Mouse (Mus musculus) forebrain, embryonic 15.5 days (tissue): Measurements from ENCODE around the gene Cilp. TPM values are rescaled to one million over a fixed set of nuclear protein-coding genes. Genes with fewer than 3 reads are reported as not detected.

Source experiments
- ATAC-seq: fragments of 200-750 bp; cut with Nextera tagmentation; replicated peaks from 2 replicates; pipeline ENCODE4 v1.8.0; 2017; ENCODE audit warnings: mild to moderate bottlenecking, moderate TSS enrichment, moderate library complexity
- H3K27ac ChIP-seq: fragments of 300-500 bp; sonication (generic); replicated peaks from 2 replicates; pipeline ENCODE4 v1.5.1; 2015; ENCODE audit warnings: mild to moderate bottlenecking, inconsistent platforms
- H3K27me3 ChIP-seq: fragments of 300-500 bp; sonication (generic); 2 replicates; pipeline ENCODE4 v1.6.1; 2015; ENCODE audit warnings: inconsistent platforms
- H3K36me3 ChIP-seq: fragments of 300-500 bp; sonication (generic); 2 replicates; pipeline ENCODE4 v1.6.1; 2015; ENCODE audit warnings: mild to moderate bottlenecking, inconsistent platforms
- H3K4me1 ChIP-seq: fragments of 300-500 bp; sonication (generic); 2 replicates; pipeline ENCODE4 v1.6.1; 2015; ENCODE audit warnings: inconsistent platforms
- H3K4me2 ChIP-seq: fragments of 300-500 bp; sonication (generic); replicated peaks from 2 replicates; pipeline ENCODE4 v1.6.1; 2015; ENCODE audit warnings: mild to moderate bottlenecking, inconsistent platforms
- H3K4me3 ChIP-seq: fragments of 300-500 bp; sonication (generic); 2 replicates; pipeline ENCODE4 v1.5.1; 2015; ENCODE audit warnings: mild to moderate bottlenecking, inconsistent platforms
- H3K9ac ChIP-seq: fragments of 300-500 bp; sonication (generic); replicated peaks from 2 replicates; pipeline ENCODE4 v1.6.1; 2015; ENCODE audit warnings: mild to moderate bottlenecking, inconsistent platforms
- H3K9me3 ChIP-seq: fragments of 300-500 bp; sonication (generic); 2 replicates; pipeline ENCODE4 v1.6.1; 2016; ENCODE audit warnings: inconsistent platforms
- WGBS: fragments of 180-500 bp; shearing (Covaris S2); methylation state at CpG from one replicate; pipeline ENCODE4 v1.1.7; 2015; ENCODE audit warnings: mixed read lengths; 5-methylcytosine and 5-hydroxymethylcytosine counted together
- polyA plus RNA-seq: library from polyadenylated mRNA; unstranded; fragments of >200 nt; fragmentation: Nextera tagmentation; extraction: Ambion mirVana; gene quantifications from 2 replicates; pipeline ENCODE4 v1.2.1, GENCODE M21; 2015

Gene Cilp
- polyA plus RNA-seq, 1 experiment from 2014 or later: 0.55 TPM

DNA sequence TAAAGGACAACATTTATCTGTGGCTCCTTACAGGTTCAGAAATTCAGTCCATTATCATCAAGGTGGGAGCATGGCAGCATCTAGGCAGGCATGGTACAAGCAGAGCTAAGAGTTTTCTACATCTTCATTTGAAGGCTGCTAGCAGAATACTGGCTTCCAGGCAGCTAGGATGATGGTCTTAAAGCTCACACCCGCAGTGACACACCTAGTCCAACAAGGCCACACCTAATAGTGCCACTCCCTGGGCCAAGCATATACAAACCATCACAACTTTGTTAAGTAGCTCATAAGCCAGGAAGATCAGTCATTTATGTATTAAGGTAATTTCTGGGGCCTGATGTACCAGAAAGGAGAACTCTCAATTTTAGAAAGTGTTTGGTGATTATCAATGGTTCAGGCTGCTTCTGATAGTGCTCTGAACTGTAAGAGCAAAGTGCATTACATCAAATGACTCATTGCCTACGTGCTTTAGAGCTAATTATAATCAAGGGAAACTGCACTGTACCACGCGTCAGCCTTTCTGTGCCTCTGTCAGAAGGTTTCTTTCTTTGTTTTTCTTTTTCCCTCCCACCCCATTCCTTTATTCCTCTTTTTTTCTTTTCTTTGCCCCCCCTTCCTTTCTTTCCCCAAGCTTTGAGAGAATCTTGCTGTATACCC lies 37.5 kb downstream of the Cilp start:
- 90% methylated on average over 4 of the region's 4 CpGs for WGBS
- no peak for ATAC-seq
- H3K4me2 ChIP-seq: no peak overlapping the region
- no peak overlapping the region for H3K9ac ChIP-seq
- no peak overlapping the region for H3K27ac ChIP-seq
- H3K4me1 ChIP-seq: no peaks in the 10 kb centered on the region
- peaks cover 45% of the 10 kb centered on the region for H3K36me3 ChIP-seq
- H3K9me3 ChIP-seq: no peaks in the 10 kb centered on the region
- H3K27me3 ChIP-seq: no peaks in the 10 kb centered on the region
- H3K4me3 ChIP-seq: no peak overlapping the region

DNA sequence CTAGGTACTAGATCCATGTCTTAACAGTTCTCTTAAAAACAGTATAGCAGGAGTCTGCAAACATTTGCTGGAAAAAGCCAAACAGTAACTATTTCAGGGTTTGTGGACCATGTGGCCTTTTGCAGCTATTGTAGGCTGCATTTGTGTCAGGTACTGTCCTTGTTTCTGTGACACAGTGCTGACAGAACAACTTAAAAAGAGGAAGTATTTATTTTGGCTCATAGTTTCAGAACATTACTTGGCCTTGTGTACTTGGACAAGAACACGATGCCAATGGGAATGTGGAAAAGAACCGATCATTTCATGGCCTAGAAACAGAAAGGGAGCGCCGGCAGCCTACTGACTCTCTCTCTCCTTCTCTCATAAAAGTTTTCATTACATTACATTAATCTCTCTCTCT lies 38.6 kb downstream of the Cilp start:
- 92% methylated on average over 4 of the region's 4 CpGs for WGBS
- Histone ChIP-seq H3K4me3 (no peak overlapping the region), H3K4me2 (no peak overlapping the region), H3K36me3 (peaks cover 45% of the 10 kb centered on the region), H3K9me3 (no peaks in the 10 kb centered on the region), H3K4me1 (no peaks in the 10 kb centered on the region), H3K9ac (no peak overlapping the region), H3K27me3 (no peaks in the 10 kb centered on the region), H3K27ac (no peak overlapping the region)
- ATAC-seq: no peak

DNA sequence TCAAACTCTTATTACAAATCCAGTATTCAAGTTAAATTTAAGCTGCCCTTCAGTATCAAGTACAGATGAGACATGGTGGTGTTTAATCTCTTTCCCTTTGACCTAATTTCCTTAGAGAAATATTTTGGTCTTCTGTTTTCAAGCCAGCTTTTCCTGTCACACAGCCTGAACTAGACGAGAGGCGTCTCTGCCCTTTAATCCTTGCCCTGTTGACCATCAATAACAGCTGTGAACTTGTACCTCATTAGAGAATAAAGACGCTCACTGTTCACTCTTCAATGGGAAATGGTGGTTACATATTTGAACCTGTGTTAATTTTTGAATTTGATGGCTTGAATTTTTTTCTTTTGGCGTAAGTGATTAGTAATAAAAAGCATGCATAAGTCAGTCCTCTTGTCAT lies 39.3 kb downstream of the Cilp start:
- no peaks in the 10 kb centered on the region for H3K27me3 ChIP-seq
- no peaks in the 10 kb centered on the region for H3K4me1 ChIP-seq
- no peak overlapping the region for H3K4me3 ChIP-seq
- peaks cover 48% of the 10 kb centered on the region for H3K36me3 ChIP-seq
- H3K4me2 ChIP-seq: no peak overlapping the region
- no peak for ATAC-seq
- H3K9ac ChIP-seq: no peak overlapping the region
- no peak overlapping the region for H3K27ac ChIP-seq
- H3K9me3 ChIP-seq: no peaks in the 10 kb centered on the region
- 88% methylated on average over 4 of the region's 4 CpGs for WGBS

DNA sequence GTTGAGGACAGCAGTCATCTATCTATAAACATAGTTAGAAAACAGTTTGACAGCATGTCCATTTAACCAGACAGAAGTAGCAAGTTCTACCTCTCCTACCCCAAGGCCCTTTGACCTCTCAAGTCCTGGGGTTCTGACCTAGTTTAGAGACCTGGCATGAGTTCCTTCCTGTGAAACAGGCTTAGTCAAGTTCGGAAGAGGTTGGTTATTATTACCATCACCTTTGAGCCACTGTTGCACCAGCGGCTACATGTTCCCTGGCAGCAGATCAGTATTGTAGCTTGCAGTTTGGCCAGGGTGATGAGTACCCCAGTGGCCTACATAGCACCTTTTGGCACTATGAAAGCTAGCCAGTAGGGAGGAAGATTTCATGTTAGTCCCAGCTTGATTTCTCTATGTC lies 41.7 kb downstream of the Cilp start:
- no peak overlapping the region for H3K9ac ChIP-seq
- H3K36me3 ChIP-seq: peaks cover 49% of the 10 kb centered on the region
- no peak overlapping the region for H3K4me2 ChIP-seq
- no peaks in the 10 kb centered on the region for H3K27me3 ChIP-seq
- WGBS: 100% methylated on average over 2 of the region's 2 CpGs
- H3K4me3 ChIP-seq: no peak overlapping the region
- H3K9me3 ChIP-seq: no peaks in the 10 kb centered on the region
- no peak for ATAC-seq
- H3K4me1 ChIP-seq: no peaks in the 10 kb centered on the region
- no peak overlapping the region for H3K27ac ChIP-seq

DNA sequence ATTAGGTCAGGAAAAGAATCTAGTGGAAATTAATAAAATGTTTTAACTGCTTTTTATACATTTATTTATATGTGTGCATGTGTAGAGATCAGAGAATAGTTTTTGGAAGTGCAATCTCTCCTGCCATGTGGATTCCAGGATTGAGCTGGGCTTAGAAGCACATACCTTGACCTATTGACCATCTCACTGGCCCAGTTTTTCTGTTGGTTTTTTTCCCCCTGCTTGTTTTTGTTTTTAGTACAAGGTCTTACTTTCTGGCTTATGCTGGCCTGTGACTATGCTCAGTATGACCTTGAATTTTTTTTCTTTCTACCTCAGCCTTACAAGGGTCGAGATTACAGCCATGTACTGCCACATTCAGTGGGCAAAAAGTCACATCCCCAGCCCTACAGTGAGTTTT lies 43.0 kb downstream of the Cilp start:
- H3K36me3 ChIP-seq: peaks cover 48% of the 10 kb centered on the region
- H3K4me3 ChIP-seq: no peak overlapping the region
- no peaks in the 10 kb centered on the region for H3K27me3 ChIP-seq
- no peak for ATAC-seq
- no peak overlapping the region for H3K27ac ChIP-seq
- no peak overlapping the region for H3K9ac ChIP-seq
- no peaks in the 10 kb centered on the region for H3K4me1 ChIP-seq
- no peaks in the 10 kb centered on the region for H3K9me3 ChIP-seq
- H3K4me2 ChIP-seq: no peak overlapping the region
- WGBS: 90% methylated on average over 1 of the region's 1 CpGs

DNA sequence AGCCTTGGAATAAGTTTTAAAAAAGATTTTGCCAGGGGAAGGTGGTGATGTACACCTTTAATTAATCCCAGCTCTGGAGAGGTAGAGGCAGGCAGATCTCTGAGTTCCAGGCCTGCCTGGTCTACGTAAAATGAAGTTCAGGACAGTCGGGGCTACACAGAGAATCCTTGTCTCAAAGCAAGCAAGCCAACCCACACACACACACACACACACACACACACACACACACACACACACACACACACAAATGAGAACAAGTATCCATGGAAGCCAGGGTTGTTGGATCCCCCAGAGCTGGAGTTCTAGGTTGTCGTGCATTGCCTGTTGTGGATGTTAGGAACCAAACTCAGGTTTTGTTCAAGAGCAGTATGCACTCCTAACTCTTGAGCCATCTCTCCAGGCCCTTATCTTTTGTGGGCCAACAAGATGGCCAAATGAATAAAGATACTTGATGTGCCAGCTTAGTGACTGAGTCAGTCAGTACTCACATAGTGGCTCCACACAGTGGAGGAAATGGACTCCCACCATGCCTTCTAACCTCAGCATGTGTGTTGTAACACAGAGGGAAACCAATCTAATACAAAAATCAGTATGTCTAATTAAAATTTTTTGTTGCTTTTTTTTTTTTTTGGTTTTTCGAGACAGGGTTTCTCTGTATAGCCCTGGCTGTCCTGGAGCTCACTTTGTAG lies 47.8 kb downstream of the Cilp start:
- no peaks in the 10 kb centered on the region for H3K9me3 ChIP-seq
- no peak overlapping the region for H3K9ac ChIP-seq
- H3K4me3 ChIP-seq: no peak overlapping the region
- 94% methylated on average over 4 of the region's 4 CpGs for WGBS
- no peak overlapping the region for H3K27ac ChIP-seq
- H3K27me3 ChIP-seq: no peaks in the 10 kb centered on the region
- no peaks in the 10 kb centered on the region for H3K4me1 ChIP-seq
- H3K4me2 ChIP-seq: no peak overlapping the region
- ATAC-seq: no peak
- H3K36me3 ChIP-seq: peaks cover 55% of the 10 kb centered on the region

DNA sequence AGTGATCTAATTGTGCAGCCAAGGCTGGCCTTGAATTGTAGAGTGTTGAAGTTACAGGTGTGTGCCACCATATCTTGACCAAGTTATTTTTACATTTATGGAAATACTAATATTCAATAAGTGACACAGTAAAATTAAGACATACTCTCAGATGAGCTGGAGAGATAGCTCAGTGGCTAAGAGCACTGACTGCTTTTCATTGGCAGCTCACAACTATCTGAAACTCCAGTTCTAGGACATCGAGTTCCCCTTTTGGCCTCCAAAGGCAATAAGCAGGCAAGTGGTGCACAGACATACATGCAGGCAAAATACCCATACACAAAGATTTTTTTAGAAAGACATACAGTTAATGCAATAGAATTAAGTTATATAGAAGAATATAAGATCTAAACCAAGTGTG lies 48.9 kb downstream of the Cilp start:
- no peak overlapping the region for H3K9ac ChIP-seq
- H3K4me2 ChIP-seq: no peak overlapping the region
- peaks cover 58% of the 10 kb centered on the region for H3K36me3 ChIP-seq
- no peak for ATAC-seq
- no peaks in the 10 kb centered on the region for H3K27me3 ChIP-seq
- WGBS: 100% methylated on average over 1 of the region's 1 CpGs
- H3K4me1 ChIP-seq: no peaks in the 10 kb centered on the region
- H3K9me3 ChIP-seq: no peaks in the 10 kb centered on the region
- no peak overlapping the region for H3K27ac ChIP-seq
- no peak overlapping the region for H3K4me3 ChIP-seq

DNA sequence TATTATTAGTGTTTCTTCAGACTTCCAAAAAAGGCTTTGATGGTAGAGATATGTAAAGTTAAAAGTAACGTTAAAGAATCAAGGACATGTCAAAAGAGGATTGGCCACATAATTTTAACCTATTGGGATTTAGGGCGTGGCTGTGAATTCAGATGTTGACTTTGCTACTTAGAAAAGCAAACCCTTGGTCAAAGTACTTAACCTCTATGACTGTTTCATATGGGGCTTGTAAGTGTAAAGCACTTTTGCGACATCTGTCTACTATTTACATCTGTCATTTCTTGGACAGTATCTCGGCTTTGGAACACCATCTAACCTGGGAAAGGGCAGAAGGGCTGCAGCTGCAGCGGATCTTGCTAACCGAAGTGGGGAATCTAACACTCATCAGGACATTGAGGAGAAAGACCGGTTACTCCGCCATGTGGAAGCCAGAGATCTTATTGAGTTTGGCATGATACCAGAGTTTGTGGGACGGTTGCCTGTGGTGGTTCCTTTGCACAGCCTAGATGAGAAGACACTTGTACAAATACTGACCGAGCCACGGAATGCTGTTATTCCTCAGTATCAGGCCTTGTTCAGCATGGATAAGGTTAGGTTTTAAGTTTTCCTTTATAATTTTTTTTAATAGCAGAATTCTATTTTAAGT lies 57.4 kb downstream of the Cilp start:
- H3K4me2 ChIP-seq: no peak overlapping the region
- H3K27ac ChIP-seq: no peak overlapping the region
- WGBS: 93% methylated on average over 11 of the region's 11 CpGs
- H3K27me3 ChIP-seq: no peaks in the 10 kb centered on the region
- H3K4me3 ChIP-seq: no peak overlapping the region
- H3K9ac ChIP-seq: no peak overlapping the region
- no peaks in the 10 kb centered on the region for H3K9me3 ChIP-seq
- no peaks in the 10 kb centered on the region for H3K4me1 ChIP-seq
- no peak for ATAC-seq
- H3K36me3 ChIP-seq: peaks cover 75% of the 10 kb centered on the region

DNA sequence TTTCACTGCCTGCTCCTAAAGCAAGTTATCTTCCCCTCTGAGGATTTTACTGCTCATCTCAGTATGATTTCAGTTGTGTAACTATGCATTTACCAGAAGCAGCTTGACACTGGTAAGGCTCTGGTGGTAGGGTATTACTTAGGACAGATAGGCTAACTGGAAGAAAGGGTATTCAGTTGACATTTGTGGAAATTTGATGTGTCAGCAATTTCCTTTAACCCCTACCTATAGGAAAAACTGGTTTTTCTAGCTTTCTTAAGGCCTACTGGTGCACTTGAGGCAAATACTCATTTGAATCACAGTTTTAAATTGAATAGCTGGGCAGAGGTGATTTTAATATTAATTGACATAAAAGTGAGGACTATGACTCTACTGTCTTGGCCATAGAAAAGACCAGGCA lies 61.0 kb downstream of the Cilp start:
- Histone ChIP-seq H3K36me3 (peaks cover 77% of the 10 kb centered on the region), H3K9me3 (no peaks in the 10 kb centered on the region)

DNA sequence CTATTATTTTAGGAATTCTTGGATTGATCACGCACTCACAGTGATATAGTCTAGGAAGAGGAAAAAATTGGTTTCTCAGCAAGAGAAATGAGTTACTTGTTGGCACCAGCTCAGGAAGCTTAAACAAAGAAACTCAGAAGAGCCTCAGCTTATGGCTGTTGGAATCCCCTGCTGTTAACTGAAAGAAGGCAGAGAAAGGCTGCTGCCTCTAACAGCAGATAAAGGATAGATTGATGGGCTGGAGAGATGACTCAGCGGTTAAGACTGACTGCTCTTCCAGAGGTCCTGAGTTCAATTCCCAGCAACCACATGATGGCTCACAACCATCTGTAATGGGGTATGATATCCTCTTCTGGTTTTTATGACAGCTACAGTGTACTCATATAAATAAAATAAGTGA lies 62.4 kb downstream of the Cilp start:
- no peak overlapping the region for H3K9ac ChIP-seq
- no peak overlapping the region for H3K27ac ChIP-seq
- no peaks in the 10 kb centered on the region for H3K9me3 ChIP-seq
- H3K4me3 ChIP-seq: no peak overlapping the region
- H3K4me2 ChIP-seq: no peak overlapping the region
- H3K27me3 ChIP-seq: no peaks in the 10 kb centered on the region
- no peaks in the 10 kb centered on the region for H3K4me1 ChIP-seq
- H3K36me3 ChIP-seq: peaks cover 76% of the 10 kb centered on the region
- no peak for ATAC-seq
- 98% methylated on average over 2 of the region's 2 CpGs for WGBS

More for the DNA sequence above, 61.0 kb downstream of the Cilp start:
- no peaks in the 10 kb centered on the region for H3K27me3 ChIP-seq
- no peak overlapping the region for H3K4me2 ChIP-seq
- H3K4me1 ChIP-seq: no peaks in the 10 kb centered on the region
- H3K27ac ChIP-seq: no peak overlapping the region
- H3K4me3 ChIP-seq: no peak overlapping the region
- ATAC-seq: no peak
- H3K9ac ChIP-seq: no peak overlapping the region
